Mouse (Mus musculus) megakaryocyte, embryonic 14.5 days (primary cell): ENCODE measurements around the gene Gm36245.

ENCODE experiments used
- FLI1 ChIP-seq: IDR thresholded peaks from 2 replicates; pipeline ENCODE4 v1.6.1; 2012; ENCODE audit warnings: low read length, inconsistent platforms, mixed read lengths
- GATA1 ChIP-seq: IDR thresholded peaks from 3 replicates; pipeline ENCODE4 v1.6.1; 2012; ENCODE audit warnings: mixed read lengths, low read length, inconsistent platforms, borderline replicate concordance

- TF ChIP-seq GATA1 (no peak), FLI1 (no peak)
Observed at GRCm38 (mm10) chr15:77624710-77625109, 25.7 kb downstream of the Gm36245 start.
